Mouse (Mus musculus): ENCODE results near the gene Frk. TPM values are rescaled to one million over a fixed set of nuclear protein-coding genes. Genes with fewer than 3 reads are reported as not detected.

The Frk gene
- total RNA-seq (2023), result not detected

DNA sequence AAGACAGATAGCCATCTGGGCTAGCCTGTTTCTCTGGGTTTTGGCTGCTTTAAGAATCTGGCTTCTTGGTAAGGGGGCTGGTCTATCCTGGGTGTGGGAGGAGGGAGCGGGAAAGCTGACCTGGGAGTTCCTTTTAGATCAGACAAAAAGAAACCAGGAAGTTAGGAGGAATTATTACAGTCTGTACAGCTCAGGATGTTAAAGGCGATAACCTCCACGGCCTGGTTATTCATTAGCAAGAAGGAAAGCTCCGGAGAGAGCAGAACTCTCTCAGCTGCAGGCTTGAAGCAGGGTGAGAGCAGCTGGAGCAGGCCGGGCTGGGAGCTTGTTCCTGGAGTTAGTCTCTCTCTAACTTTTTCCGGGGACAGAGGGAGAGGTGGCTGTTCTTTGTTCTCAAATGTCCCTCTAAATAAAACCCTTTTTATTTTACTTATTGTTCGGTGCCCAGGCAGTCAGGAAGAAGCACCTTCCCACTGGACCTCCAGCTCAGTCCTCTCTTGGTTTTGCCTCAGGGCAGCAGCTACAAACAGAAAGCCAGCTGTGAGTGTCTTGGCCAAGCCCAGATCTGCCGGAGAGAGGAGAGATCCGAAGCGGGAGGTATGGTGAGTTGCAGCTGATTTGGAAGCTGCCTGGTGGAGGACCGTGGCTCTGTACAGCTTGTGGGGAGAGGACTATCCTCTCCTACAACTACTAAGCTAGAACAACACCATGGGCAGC is at the start of gene Frk:
Frk (plus strand) TSS at position 103 of the 717 bp plus-strand sequence.

Other genes with a start within 250 kb of the Frk start
- gene Tspyl1, start 201.2 kb upstream of the Frk start, total RNA-seq (2023), result 10 to 100 TPM; 69.1 to 71.3 TPM
- gene Tspyl4, start 186.0 kb upstream of the Frk start, total RNA-seq (2023), result 1 to 10 TPM; 1.6 to 1.7 TPM
- not detected for gene Col10a1, start 93.4 kb upstream of the Frk start, total RNA-seq (2023)
- gene Nt5dc1, start 64.8 kb upstream of the Frk start, total RNA-seq (2023), result 10 to 100 TPM; 44.8 to 45.8 TPM

Measured in neutrophil, adult 83 days (primary cell).